Mouse (Mus musculus) embryo, embryonic 10 days (tissue): Measurements from ENCODE around the gene Anapc4.

Experiments
- DNase-seq: peaks from one replicate; pipeline ENCODE4 v3.0.0-alpha.2; 2015; ENCODE audit warnings: low spot score

Anapc4 gene

GRCm38 (mm10) chr5:52868918-52869703 is 35.3 kb downstream of the Anapc4 start:
- DNase-seq: no peak

DNA sequence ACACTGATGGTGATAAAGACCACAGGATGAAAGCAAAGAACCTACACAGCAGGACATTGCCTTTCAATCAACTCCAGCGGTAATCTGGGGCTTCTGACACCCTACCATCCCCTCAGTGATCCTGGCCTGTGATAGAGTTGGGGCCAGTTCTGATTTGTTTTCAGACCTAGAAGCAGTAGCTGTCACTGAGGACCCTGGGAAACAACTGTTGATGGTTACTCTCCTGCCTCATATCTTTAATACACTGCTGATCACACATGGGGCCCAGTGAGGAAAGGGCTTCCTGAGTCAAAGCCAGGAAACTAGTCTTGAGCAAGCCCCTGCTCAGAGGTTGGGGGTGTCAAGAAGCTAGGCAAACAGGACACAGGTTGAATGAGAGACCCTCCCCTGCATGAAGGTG is 37.6 kb downstream of the Anapc4 start:
- no peak for DNase-seq

- DNase-seq: no peak
These were observed 38.2 kb downstream of the Anapc4 start for GRCm38 (mm10) chr5:52871986-52872385.

DNA sequence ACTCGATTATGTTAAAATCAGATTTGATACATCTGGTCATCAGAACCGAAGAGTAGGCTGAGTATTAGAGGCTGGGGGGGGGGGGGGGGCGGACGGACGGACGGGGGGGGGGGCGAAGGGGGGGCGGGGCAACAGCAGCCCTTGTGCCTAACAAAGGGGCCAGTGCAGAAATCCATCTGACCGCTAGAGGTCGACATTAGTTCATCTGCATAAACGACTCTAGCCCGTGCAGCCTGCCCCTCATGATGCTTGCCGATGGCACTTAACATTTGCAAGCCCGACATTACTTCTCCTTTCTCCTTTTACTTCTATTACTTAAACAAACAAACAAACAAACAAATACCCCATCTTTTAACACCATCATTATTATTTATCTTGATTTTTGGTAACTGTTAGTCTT is 45.0 kb downstream of the Anapc4 start:
- DNase-seq: peak; percentile 91

- DNase-seq: no peak
These were observed 46.1 kb downstream of the Anapc4 start for GRCm38 (mm10) chr5:52879926-52880325.

- DNase-seq: no peak
These were observed 48.6 kb downstream of the Anapc4 start for GRCm38 (mm10) chr5:52882446-52882845.

- DNase-seq: peak; percentile 45
These were observed 53.3 kb downstream of the Anapc4 start for GRCm38 (mm10) chr5:52887085-52887484.

DNA sequence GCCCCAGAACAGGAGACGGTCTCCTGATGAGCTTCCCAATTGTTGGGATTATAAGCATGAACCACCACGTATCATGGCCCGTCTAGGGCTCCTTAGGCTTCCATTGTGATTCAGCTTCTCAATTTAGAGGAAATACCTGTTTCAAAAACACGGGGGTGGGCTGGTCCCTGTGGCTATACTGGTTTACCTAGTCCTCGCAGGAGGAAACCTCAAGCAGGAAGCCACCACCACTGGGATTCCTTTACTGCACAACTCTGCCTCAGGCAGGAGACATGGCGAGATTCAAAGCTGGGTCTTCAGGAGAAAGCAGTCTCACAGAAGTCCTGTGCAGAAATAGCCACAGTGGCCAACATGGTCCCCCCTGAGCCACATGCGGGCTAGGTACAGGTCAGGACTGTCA is 56.1 kb downstream of the Anapc4 start:
- no peak for DNase-seq

DNA sequence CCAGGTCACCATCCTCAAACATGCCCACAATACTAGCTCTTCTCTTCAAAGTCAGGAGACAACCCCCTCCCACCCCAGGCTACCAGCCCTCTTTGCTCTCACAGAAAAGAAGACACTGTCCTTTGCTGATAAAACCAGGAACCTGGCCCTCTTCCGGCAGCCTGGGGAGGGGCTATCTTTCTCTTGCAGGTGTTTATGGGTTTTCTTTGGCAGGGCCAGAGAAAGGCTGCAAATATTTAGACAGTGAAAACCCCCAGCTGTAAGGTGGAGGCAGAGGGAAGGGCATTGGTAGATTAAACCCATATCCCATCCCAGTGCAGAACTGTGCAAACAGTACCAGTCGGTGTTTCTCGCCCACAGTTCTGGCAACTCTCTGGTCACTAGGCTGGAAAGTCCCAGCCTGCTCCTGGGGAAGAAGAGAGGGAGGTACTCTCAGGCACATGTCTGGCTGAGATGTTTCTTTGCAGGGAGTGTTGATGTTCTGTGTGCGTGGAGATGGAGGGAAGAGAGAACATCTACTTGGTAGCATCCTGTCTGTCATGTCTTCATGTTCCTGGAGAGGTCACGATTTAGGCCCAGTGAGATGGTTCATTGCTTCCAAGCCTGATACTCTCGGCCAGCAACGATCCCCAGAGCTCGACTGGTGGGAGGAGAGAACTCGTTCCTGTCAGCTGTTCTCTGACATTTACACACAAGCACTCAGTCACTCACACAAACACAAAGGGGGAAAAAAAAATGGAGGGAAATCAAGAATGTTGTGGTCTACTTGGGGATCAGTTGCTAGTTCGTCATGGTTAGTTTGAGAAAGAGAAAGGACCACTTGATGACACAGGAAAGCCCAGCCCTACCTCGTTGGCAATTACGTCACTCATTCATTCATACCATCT is 58.4 kb downstream of the Anapc4 start:
- no peak for DNase-seq

DNA sequence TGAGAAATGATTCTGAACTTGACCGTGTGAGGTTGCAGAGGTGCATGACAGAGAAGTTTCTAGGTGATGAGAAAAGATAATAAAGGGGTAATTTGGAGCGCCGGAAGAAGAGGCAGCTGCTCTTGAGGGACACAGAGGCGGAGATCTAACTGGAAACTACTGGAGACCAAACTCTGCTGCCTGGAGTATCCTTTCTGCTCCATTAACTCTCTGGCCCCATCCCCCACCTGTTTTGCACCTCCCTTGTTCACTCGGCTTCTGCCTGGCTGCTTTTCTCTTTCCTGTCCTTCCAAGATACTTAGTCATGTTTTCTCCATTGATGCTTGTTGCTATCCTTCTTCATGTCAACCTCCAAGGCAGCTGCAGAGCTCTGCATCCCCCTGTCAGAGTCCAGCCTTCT is 60.1 kb downstream of the Anapc4 start:
- DNase-seq: no peak

- peak; percentile 51 for DNase-seq
These were observed 70.4 kb downstream of the Anapc4 start for GRCm38 (mm10) chr5:52904246-52904645.

GRCm38 (mm10) chr5:52904671-52905070 is 70.9 kb downstream of the Anapc4 start:
- DNase-seq: peak; percentile 38

GRCm38 (mm10) chr5:52908246-52908645 is 74.4 kb downstream of the Anapc4 start:
- DNase-seq: no peak

- DNase-seq: peak; percentile 14
These were observed 76.4 kb downstream of the Anapc4 start for GRCm38 (mm10) chr5:52910159-52910591.

DNA sequence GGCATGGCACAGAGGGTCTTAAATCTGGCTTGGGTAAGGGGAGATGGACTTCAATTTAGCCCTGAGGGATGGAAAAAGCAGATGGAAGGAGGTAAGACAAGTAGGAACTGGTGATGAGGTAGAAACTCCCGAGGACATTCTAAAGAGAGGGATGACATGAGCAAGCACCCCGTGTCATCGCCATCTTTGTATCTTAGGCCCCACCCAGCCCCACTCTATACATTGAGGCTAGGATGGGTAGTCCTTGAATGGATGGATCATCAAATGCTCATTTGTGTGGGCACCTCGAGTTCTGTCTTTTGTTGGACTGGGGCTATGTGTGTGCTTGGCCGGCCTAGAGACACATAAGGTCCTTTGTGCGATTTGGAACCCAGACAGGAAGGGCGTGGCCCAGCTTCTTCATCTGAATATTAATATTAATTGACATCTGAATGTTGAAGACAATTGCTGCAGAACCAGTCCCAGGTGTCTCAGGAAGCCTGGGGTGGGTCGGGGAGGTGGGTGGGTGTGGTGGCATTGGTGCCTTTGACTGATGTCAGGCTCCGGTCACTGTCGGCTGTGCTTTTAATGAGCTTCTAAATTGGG is 77.6 kb downstream of the Anapc4 start:
- no peak for DNase-seq

- no peak for DNase-seq
These were observed 79.9 kb downstream of the Anapc4 start for GRCm38 (mm10) chr5:52913711-52914110.

- no peak for DNase-seq
These were observed 82.4 kb downstream of the Anapc4 start for GRCm38 (mm10) chr5:52916186-52916585.
